Mouse (Mus musculus) lung, postnatal 0 days (tissue): ENCODE results near the gene Eftud2.

ENCODE experiments used
- CTCF ChIP-seq: IDR thresholded peaks from 2 replicates; pipeline ENCODE4 v1.5.1; 2016; ENCODE audit warnings: antibody characterized with exemption, mild to moderate bottlenecking
- EP300 ChIP-seq: IDR thresholded peaks from 2 replicates; pipeline ENCODE4 v1.6.1; 2016; ENCODE audit warnings: antibody characterized with exemption, mild to moderate bottlenecking, control low read depth

- TF ChIP-seq CTCF, result no peak; the same call in 1 of the 2 replicates
- TF ChIP-seq EP300, result no peak
Measured at GRCm38 (mm10) chr11:102814881-102815280, 65.9 kb downstream of the Eftud2 start.
